Mouse (Mus musculus) brain, embryonic 14.5 days (tissue): Measurements from ENCODE around the gene E130218I03Rik.

Source experiments
- CTCF ChIP-seq: fragments of 200-500 bp; IDR thresholded peaks from 2 replicates; pipeline ENCODE4 v1.5.1; 2012; ENCODE audit warnings: inconsistent platforms, mild to moderate bottlenecking, moderate library complexity, borderline replicate concordance; ENCODE audit not compliant: insufficient read depth, insufficient read length; ENCODE audit errors: extremely low read depth
- POLR2A ChIP-seq: fragments of 200-500 bp; IDR thresholded peaks from 2 replicates; pipeline ENCODE4 v1.6.1; 2012; ENCODE audit warnings: mild to moderate bottlenecking, inconsistent platforms, borderline replicate concordance; ENCODE audit not compliant: poor library complexity, insufficient read depth, insufficient read length, severe bottlenecking; ENCODE audit errors: extremely low read depth

- TF ChIP-seq POLR2A (no peak), CTCF (no peak)
Measured at GRCm38 (mm10) chr4:134284942-134285341, 41.5 kb downstream of the E130218I03Rik start.
